Mouse (Mus musculus) embryonic facial prominence, embryonic 11.5 days (tissue): ENCODE results near the gene Cers4. TPM values are rescaled to one million over a fixed set of nuclear protein-coding genes. Genes with fewer than 3 reads are reported as not detected.

Experiments used
- ATAC-seq: fragments of 200-750 bp; cut with Nextera tagmentation; replicated peaks from 2 replicates; pipeline ENCODE4 v1.8.0; 2017; ENCODE audit warnings: low read depth; ENCODE audit not compliant: insufficient number of reproducible peaks, low FRiP score, low TSS enrichment
- DNase-seq: peaks from one replicate; pipeline ENCODE4 v3.0.0-alpha.2; 2015; ENCODE audit warnings: low spot score
- H3K27ac ChIP-seq: fragments of 300-500 bp; sonication (generic); replicated peaks from 2 replicates; pipeline ENCODE4 v1.5.1; 2014; ENCODE audit warnings: mild to moderate bottlenecking, low read depth, low read length, control low read depth
- H3K27me3 ChIP-seq: fragments of 300-500 bp; sonication (generic); 2 replicates; pipeline ENCODE4 v1.6.1; 2014; ENCODE audit warnings: mild to moderate bottlenecking, low read length, moderate library complexity, mixed read lengths; ENCODE audit not compliant: control insufficient read depth, insufficient read depth
- H3K36me3 ChIP-seq: fragments of 300-500 bp; sonication (generic); replicated peaks from 2 replicates; pipeline ENCODE4 v1.6.1; 2014; ENCODE audit warnings: low read depth, mild to moderate bottlenecking, low read length, moderate library complexity, mixed read lengths; ENCODE audit not compliant: control insufficient read depth, insufficient read depth
- H3K4me1 ChIP-seq: fragments of 300-500 bp; sonication (generic); 2 replicates; pipeline ENCODE4 v1.6.1; 2014; ENCODE audit warnings: low read length, mixed read lengths; ENCODE audit not compliant: control insufficient read depth, insufficient read depth
- H3K4me2 ChIP-seq: fragments of 300-500 bp; sonication (generic); 2 replicates; pipeline ENCODE4 v1.6.1; 2014; ENCODE audit warnings: low read depth, mild to moderate bottlenecking, control low read depth, low read length, moderate library complexity
- H3K4me3 ChIP-seq: fragments of 300-500 bp; sonication (generic); 2 replicates; pipeline ENCODE4 v1.5.1; 2014; ENCODE audit warnings: low read depth, low read length, control low read depth
- H3K9ac ChIP-seq: fragments of 300-500 bp; sonication (generic); replicated peaks from 2 replicates; pipeline ENCODE4 v1.6.1; 2014; ENCODE audit warnings: mild to moderate bottlenecking, control low read depth, low read length
- H3K9me3 ChIP-seq: fragments of 300-500 bp; sonication (generic); replicated peaks from 2 replicates; pipeline ENCODE4 v1.6.1; 2016; ENCODE audit warnings: mild to moderate bottlenecking, low read length, inconsistent platforms, mixed read lengths; ENCODE audit not compliant: control insufficient read depth
- WGBS: fragments of 180-500 bp; shearing (Covaris S2); extraction: QIAGEN DNeasy Blood & Tissue Kit; methylation state at CpG from one replicate; pipeline ENCODE4 v1.1.7; 2014; 5-methylcytosine and 5-hydroxymethylcytosine counted together
- polyA plus RNA-seq: library from polyadenylated mRNA; unstranded; fragments of >200 nt; fragmentation: Nextera tagmentation; extraction: Ambion mirVana; gene quantifications from 2 replicates; pipeline ENCODE4 v1.2.1, GENCODE M21; 2014

Gene Cers4
- polyA plus RNA-seq, 1 experiment from 2014 or later: 10.3 TPM

DNA sequence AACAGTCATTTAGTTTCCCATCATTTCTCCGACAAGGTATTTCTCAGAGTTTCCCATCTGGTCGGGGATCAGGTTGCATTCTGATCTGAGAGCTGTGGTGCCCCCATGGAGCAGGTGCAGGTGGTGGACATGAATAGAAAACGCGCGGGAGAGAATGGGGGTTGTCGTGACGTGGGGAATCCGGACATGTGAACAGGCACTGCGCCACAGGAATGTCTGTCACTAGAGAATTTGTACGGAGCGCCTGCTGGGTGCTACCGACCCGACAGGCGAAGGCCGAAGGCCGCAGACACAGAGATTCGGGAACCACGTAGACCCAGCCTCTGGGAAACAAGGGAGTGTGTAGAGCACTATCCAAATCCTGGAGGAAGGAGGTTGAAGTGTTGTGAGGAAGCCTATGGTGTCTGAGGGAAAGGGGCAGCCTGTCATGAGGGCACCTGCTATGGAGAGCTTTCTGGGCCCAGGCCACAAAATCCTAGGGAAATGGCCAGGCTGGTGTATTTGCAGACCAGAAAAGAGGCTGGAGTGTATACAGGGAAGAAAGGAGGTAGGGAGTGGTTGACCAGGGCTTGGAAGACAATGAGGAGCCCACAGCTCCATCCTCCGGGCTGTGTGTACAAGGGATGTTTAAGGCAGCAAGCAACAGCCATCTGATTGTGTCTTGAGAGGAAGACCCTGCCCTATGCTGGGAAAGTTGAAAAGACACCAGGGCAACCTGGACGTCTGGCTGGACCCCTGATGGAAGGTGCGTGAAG lies 1.0 kb downstream of the Cers4 start:
- H3K36me3 ChIP-seq: no peaks in the 10 kb centered on the region
- ATAC-seq (peak; percentile 24; the same call in 1 of the 2 replicates), DNase-seq (peak; percentile 54)
- H3K4me2 ChIP-seq: peak overlapping the region; percentile 82
- peak overlapping the region; percentile 50 for H3K4me3 ChIP-seq
- H3K27me3 ChIP-seq: no peaks in the 10 kb centered on the region
- no peak overlapping the region for H3K27ac ChIP-seq
- no peaks in the 10 kb centered on the region for H3K9me3 ChIP-seq
- WGBS: 14% methylated on average over 21 of the region's 21 CpGs
- no peaks in the 10 kb centered on the region for H3K4me1 ChIP-seq
- peak overlapping the region; percentile 54 for H3K9ac ChIP-seq

DNA sequence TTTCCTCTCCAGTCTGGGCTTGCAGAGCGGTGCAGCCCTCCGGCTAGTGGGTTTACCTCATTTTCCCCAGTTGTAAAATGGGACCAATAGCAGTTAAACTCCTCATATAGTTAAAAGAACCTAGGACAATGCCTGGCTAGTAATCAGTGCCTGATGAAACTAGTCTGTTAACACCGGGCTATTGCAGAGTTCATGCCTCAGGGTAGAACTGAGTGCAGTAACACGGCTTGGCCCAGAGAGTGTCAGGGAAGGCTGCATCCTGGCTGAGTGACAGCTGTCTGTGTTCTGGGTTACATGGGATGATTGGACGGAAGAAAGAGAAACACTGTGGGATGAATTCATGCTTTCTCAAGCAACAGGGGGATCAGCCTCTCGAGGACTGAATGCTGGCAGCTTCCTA lies 3.1 kb downstream of the Cers4 start:
- WGBS: 54% methylated on average over 6 of the region's 6 CpGs
- no peaks in the 10 kb centered on the region for H3K36me3 ChIP-seq
- no peak for ATAC-seq

GRCm38 (mm10) chr8:4497610-4498009 lies 4.8 kb downstream of the Cers4 start:
- H3K27me3 ChIP-seq: no peaks in the 10 kb centered on the region
- no peaks in the 10 kb centered on the region for H3K36me3 ChIP-seq
- H3K4me3 ChIP-seq: no peak overlapping the region
- no peak overlapping the region for H3K4me2 ChIP-seq
- ATAC-seq (no peak), DNase-seq (no peak)
- H3K9ac ChIP-seq: no peak overlapping the region
- WGBS: 86% methylated on average over 1 of the region's 1 CpGs
- H3K9me3 ChIP-seq: no peaks in the 10 kb centered on the region
- H3K27ac ChIP-seq: no peak overlapping the region
- no peaks in the 10 kb centered on the region for H3K4me1 ChIP-seq

More for the DNA sequence above, 3.1 kb downstream of the Cers4 start:
- Histone ChIP-seq H3K9me3 (no peaks in the 10 kb centered on the region), H3K27ac (no peak overlapping the region), H3K9ac (no peak overlapping the region), H3K4me2 (no peak overlapping the region), H3K27me3 (no peaks in the 10 kb centered on the region), H3K4me3 (no peak overlapping the region), H3K4me1 (no peaks in the 10 kb centered on the region)
- no peak for DNase-seq

DNA sequence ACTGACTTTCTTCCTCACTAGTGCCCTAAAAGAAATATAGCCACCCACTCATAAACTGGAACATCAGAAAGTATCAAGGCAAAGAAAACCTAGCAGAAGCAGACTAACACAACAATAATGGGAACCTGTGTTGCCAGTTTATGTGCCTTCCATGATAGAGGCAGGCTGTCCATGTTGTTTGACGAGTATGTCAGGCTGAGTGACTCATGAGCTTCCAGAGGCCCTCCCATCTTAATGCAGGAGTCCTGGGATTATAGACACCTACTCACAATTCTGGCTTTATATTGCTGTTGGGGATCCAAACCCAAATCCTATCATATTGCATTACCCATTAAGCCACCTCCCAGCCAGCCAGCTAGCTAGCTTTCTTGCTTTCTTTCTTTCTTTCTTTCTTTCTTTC lies 12.5 kb downstream of the Cers4 start:
- DNase-seq (no peak), ATAC-seq (no peak)
- 65% methylated on average over 1 of the region's 1 CpGs for WGBS
- Histone ChIP-seq H3K9me3 (no peaks in the 10 kb centered on the region), H3K27me3 (no peaks in the 10 kb centered on the region), H3K4me3 (no peak overlapping the region), H3K36me3 (no peaks in the 10 kb centered on the region), H3K4me1 (no peaks in the 10 kb centered on the region), H3K4me2 (no peak overlapping the region), H3K27ac (no peak overlapping the region), H3K9ac (no peak overlapping the region)

- 85% methylated on average over 5 of the region's 5 CpGs for WGBS
- Histone ChIP-seq H3K9me3 (no peaks in the 10 kb centered on the region), H3K9ac (no peak overlapping the region), H3K4me1 (no peaks in the 10 kb centered on the region), H3K27ac (no peak overlapping the region), H3K4me3 (no peak overlapping the region), H3K27me3 (no peaks in the 10 kb centered on the region), H3K4me2 (no peak overlapping the region), H3K36me3 (no peaks in the 10 kb centered on the region)
- no peak for DNase-seq
- no peak for ATAC-seq
Measured at GRCm38 (mm10) chr8:4507527-4507926, 14.7 kb downstream of the Cers4 start.

DNA sequence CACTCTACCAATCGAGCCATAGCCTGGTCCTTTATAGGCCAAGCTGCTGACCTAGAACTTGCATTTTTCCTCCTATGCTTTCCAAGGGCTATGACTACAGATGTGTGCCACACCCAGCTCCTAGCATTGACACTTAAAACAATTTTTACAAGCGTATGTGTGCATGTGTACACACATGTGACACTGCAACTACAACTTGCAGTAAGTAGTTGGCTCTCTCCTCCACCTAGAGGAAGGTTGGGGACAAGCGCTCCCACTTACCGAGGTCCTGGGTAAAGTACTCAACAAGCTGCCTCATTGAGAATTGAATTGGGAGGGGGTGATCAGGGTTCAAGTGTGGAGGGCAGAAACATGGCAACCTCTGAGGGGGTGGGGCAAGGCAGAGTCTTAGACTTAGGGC lies 18.0 kb downstream of the Cers4 start:
- Histone ChIP-seq H3K4me3 (no peak overlapping the region), H3K27me3 (no peaks in the 10 kb centered on the region), H3K4me2 (no peak overlapping the region), H3K4me1 (no peaks in the 10 kb centered on the region), H3K36me3 (no peaks in the 10 kb centered on the region), H3K9ac (no peak overlapping the region), H3K27ac (no peak overlapping the region), H3K9me3 (no peaks in the 10 kb centered on the region)
- no peak for DNase-seq
- WGBS: 84% methylated on average over 4 of the region's 4 CpGs
- no peak for ATAC-seq

- H3K36me3 ChIP-seq: no peaks in the 10 kb centered on the region
- no peaks in the 10 kb centered on the region for H3K9me3 ChIP-seq
- no peaks in the 10 kb centered on the region for H3K27me3 ChIP-seq
- ATAC-seq (no peak), DNase-seq (no peak)
- H3K4me3 ChIP-seq: no peak overlapping the region
- H3K4me1 ChIP-seq: no peaks in the 10 kb centered on the region
- WGBS: 11% methylated on average over 2 of the region's 2 CpGs
- H3K9ac ChIP-seq: 0 out of 2 replicates have a peak overlapping the region, but pooled peaks have one; percentile 2
- 0 out of 2 replicates have a peak overlapping the region, but pooled peaks have one; percentile 25 for H3K27ac ChIP-seq
- no peak overlapping the region for H3K4me2 ChIP-seq
Measured at GRCm38 (mm10) chr8:4511429-4512115, 18.7 kb downstream of the Cers4 start.

- ATAC-seq: peak; percentile 85
- 0 out of 2 replicates have a peak overlapping the region, but pooled peaks have one; percentile 2 for H3K9ac ChIP-seq
Measured at GRCm38 (mm10) chr8:4512116-4512495, 19.3 kb downstream of the Cers4 start.

More at GRCm38 (mm10) chr8:4512116-4512495, 19.3 kb downstream of the Cers4 start:
- DNase-seq: peak; percentile 49
- peak overlapping the region; percentile 47; the same call in 1 of the 2 replicates for H3K27ac ChIP-seq
- no peaks in the 10 kb centered on the region for H3K9me3 ChIP-seq
- H3K36me3 ChIP-seq: no peaks in the 10 kb centered on the region
- H3K4me2 ChIP-seq: no peak overlapping the region
- H3K27me3 ChIP-seq: no peaks in the 10 kb centered on the region
- H3K4me3 ChIP-seq: no peak overlapping the region
- H3K4me1 ChIP-seq: no peaks in the 10 kb centered on the region
- WGBS: 28% methylated on average over 8 of the region's 8 CpGs
